Mouse (Mus musculus): Measurements from ENCODE around the gene Myct1. TPM values are rescaled to one million over a fixed set of nuclear protein-coding genes. Genes with fewer than 3 reads are reported as not detected.

Myct1 gene
- polyA plus RNA-seq, 1 experiment from 2014 or later: 0.96 TPM

DNA sequence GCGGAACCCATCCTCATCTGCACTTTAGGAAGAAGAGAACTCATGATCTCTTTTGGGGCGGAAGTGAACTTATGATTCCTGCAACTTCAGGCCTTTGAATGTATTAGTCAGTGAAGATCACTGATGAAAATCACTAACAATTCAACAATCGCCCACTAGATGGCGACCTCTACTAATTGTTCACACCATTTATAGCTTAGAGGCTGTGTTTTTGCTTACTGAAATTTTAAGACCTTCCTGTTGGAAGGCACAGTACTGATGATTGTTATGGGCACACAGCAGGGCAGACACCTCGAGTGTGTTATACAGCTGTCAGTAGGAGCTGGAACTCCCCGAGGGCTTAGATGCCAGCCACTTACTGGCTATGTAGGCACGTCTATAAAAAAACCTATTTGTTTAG is 6.5 kb downstream of the Myct1 start:
- no peak overlapping the region for H3K9ac ChIP-seq (ENCODE audit: low read depth, low read length)
- no peak overlapping the region for H3K4me2 ChIP-seq (ENCODE audit: low read length)
- H3K4me3 ChIP-seq (ENCODE audit: low read length): no peak overlapping the region
- H3K27me3 ChIP-seq (replicated peaks; ENCODE audit: control insufficient read depth, insufficient read depth, low read length): no peaks in the 10 kb centered on the region
- WGBS: 19% methylated on average over 7 of the region's 7 CpGs
- no peak overlapping the region for H3K27ac ChIP-seq (ENCODE audit: low read depth, low read length)
- H3K9me3 ChIP-seq (ENCODE audit: control insufficient read depth, low read length): no peaks in the 10 kb centered on the region
- peak; percentile 95 for ATAC-seq
- H3K4me1 ChIP-seq (ENCODE audit: control insufficient read depth, insufficient read depth, low read depth, low read length): no peaks in the 10 kb centered on the region
- no peaks in the 10 kb centered on the region for H3K36me3 ChIP-seq (ENCODE audit: control insufficient read depth, insufficient read depth, low read length)

DNA sequence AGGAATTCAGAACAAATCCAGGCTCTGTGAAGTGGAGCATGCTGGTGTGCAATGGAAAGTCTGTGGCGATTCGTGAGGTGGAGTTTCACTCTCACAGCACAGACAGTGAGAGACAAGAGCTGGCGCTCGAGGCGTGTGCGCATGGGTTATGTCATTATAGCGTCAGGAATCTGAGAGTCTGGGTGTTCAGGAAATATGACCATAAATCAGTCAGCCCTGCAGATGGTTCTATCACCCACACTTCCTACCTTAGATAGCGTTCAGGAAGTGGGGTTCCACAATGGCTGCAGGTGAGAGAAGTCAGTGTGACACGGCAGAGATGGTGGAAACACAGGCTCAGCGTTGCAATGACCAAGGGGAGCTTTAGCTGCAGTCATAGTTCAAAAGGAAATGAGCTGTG is 9.9 kb downstream of the Myct1 start:
- no peaks in the 10 kb centered on the region for H3K36me3 ChIP-seq (ENCODE audit: control insufficient read depth, insufficient read depth, low read length)
- no peak overlapping the region for H3K27ac ChIP-seq (ENCODE audit: low read depth, low read length)
- 89% methylated on average over 10 of the region's 10 CpGs for WGBS
- H3K27me3 ChIP-seq (replicated peaks; ENCODE audit: control insufficient read depth, insufficient read depth, low read length): no peaks in the 10 kb centered on the region
- ATAC-seq: no peak
- H3K4me1 ChIP-seq (ENCODE audit: control insufficient read depth, insufficient read depth, low read depth, low read length): no peaks in the 10 kb centered on the region
- no peak overlapping the region for H3K9ac ChIP-seq (ENCODE audit: low read depth, low read length)
- no peak overlapping the region for H3K4me3 ChIP-seq (ENCODE audit: low read length)
- no peak overlapping the region for H3K4me2 ChIP-seq (ENCODE audit: low read length)
- no peaks in the 10 kb centered on the region for H3K9me3 ChIP-seq (ENCODE audit: control insufficient read depth, low read length)

DNA sequence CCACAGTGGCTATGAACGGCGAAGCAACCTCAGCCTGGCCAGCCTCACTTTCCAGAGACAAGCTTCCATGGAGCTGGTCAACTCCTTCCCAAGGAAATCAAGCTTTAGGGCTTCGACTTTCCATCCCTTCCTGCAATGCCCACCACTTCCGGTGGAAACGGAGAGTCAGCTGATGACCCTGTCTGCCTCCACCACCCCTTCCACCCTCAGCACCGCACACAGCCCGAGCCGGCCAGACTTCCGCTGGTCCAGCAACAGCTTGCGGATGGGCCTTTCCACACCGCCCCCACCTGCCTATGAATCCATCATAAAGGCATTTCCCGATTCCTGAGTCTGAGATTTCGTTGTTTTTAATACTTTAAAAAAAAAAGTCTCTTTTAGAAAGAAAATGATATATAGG is 10.8 kb downstream of the Myct1 start:
- WGBS: 92% methylated on average over 13 of the region's 13 CpGs
- no peak for ATAC-seq
- H3K36me3 ChIP-seq (ENCODE audit: control insufficient read depth, insufficient read depth, low read length): no peaks in the 10 kb centered on the region

DNA sequence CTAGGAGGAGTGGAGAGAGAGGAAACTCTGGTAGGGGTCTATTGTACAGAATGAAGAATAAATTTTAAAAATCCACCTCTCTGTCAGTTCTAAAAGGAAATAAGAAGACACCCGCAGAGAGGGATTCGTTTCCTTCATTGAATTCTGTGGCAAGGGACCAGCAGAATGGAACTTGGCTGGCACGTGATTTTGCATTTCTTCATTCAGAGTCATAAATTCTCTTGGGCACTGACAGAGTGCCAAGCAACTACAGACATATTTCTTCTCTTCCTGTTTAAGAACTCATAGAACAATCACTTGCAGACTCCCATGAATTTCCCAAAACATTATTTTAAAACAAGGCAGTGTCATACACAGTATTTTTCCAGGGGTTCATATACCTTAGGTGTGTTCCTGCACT is 15.3 kb downstream of the Myct1 start:
- no peak overlapping the region for H3K4me2 ChIP-seq (ENCODE audit: low read length)
- no peaks in the 10 kb centered on the region for H3K36me3 ChIP-seq (ENCODE audit: control insufficient read depth, insufficient read depth, low read length)
- ATAC-seq: no peak
- H3K9me3 ChIP-seq (ENCODE audit: control insufficient read depth, low read length): no peaks in the 10 kb centered on the region
- WGBS: 76% methylated on average over 3 of the region's 3 CpGs
- no peaks in the 10 kb centered on the region for H3K4me1 ChIP-seq (ENCODE audit: control insufficient read depth, insufficient read depth, low read depth, low read length)
- H3K27me3 ChIP-seq (replicated peaks; ENCODE audit: control insufficient read depth, insufficient read depth, low read length): no peaks in the 10 kb centered on the region
- no peak overlapping the region for H3K4me3 ChIP-seq (ENCODE audit: low read length)
- no peak overlapping the region for H3K9ac ChIP-seq (ENCODE audit: low read depth, low read length)
- no peak overlapping the region for H3K27ac ChIP-seq (ENCODE audit: low read depth, low read length)

More for the DNA sequence above, 10.8 kb downstream of the Myct1 start:
- no peak overlapping the region for H3K9ac ChIP-seq (ENCODE audit: low read depth, low read length)
- no peak overlapping the region for H3K27ac ChIP-seq (ENCODE audit: low read depth, low read length)
- no peaks in the 10 kb centered on the region for H3K4me1 ChIP-seq (ENCODE audit: control insufficient read depth, insufficient read depth, low read depth, low read length)
- no peaks in the 10 kb centered on the region for H3K27me3 ChIP-seq (replicated peaks; ENCODE audit: control insufficient read depth, insufficient read depth, low read length)
- H3K9me3 ChIP-seq (ENCODE audit: control insufficient read depth, low read length): no peaks in the 10 kb centered on the region
- no peak overlapping the region for H3K4me2 ChIP-seq (ENCODE audit: low read length)
- H3K4me3 ChIP-seq (ENCODE audit: low read length): no peak overlapping the region

DNA sequence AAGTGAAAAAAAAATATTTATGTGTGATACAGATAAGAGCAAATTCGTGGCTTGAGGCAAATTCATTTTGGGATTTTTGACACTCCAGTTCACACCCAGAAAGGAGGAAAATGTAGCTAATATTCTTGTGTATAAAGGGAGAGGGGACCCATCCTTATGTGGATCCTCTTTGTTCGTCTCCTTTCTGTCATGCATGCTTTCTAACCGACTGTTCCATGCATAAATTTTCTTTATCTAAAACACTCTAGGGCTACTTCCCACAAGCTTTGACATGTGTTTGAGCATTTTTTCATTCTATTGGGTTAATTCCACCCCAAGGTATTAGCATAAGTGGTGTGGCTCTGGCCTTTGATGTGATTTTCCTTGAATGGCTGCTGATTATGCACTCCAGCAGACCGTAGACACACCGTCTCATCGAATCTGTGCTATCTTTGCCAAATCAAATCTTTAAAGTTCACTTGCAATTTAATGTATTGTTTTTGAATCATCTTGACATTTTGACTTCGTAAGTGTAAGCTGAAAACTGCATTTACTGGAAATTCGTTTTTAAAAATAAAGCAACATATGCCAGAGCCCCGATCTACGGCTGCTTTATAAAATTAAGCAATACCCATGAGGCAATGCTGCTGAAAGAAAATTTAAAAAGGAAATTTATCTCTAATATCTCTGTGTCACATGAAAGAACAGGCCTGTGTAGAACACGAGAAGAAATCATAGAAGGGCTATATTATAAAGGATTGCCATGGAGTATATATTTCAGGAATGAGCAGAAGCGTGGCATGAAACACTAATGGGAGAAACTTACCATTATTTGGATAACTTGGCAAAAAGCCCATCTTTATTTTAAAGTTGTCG is 21.8 kb downstream of the Myct1 start:
- H3K27me3 ChIP-seq (replicated peaks; ENCODE audit: control insufficient read depth, insufficient read depth, low read length): no peaks in the 10 kb centered on the region
- 58% methylated on average over 13 of the region's 13 CpGs for WGBS
- H3K27ac ChIP-seq (ENCODE audit: low read depth, low read length): no peak overlapping the region
- H3K4me2 ChIP-seq (ENCODE audit: low read length): no peak overlapping the region
- no peak overlapping the region for H3K4me3 ChIP-seq (ENCODE audit: low read length)
- no peaks in the 10 kb centered on the region for H3K36me3 ChIP-seq (ENCODE audit: control insufficient read depth, insufficient read depth, low read length)
- no peaks in the 10 kb centered on the region for H3K9me3 ChIP-seq (ENCODE audit: control insufficient read depth, low read length)
- no peak overlapping the region for H3K9ac ChIP-seq (ENCODE audit: low read depth, low read length)
- peak; percentile 71; the same call in 1 of the 2 replicates for ATAC-seq
- no peaks in the 10 kb centered on the region for H3K4me1 ChIP-seq (ENCODE audit: control insufficient read depth, insufficient read depth, low read depth, low read length)

DNA sequence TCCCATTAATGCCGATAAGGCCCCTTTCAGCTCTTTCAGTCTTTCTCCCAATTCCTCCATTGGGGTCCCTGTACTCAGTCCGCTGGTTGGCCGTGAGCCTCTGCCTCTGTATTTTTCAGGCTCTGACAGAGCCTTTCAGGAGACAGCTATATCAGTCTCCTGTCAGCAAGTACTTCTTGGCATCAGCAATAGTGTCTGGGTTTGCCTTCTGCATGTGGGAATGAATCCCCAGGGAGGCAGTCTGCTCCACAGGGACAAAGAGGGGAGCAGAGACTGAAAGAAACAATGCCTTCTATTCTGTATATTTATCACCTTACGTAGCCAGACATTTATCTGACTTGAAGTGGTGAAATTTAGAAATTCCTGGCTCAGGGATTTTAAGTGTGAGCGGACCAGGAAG is 32.7 kb downstream of the Myct1 start:
- Histone ChIP-seq H3K4me3 (ENCODE audit: low read length) (no peak overlapping the region), H3K9ac (ENCODE audit: low read depth, low read length) (no peak overlapping the region), H3K4me1 (ENCODE audit: control insufficient read depth, insufficient read depth, low read depth, low read length) (no peaks in the 10 kb centered on the region), H3K27me3 (replicated peaks; ENCODE audit: control insufficient read depth, insufficient read depth, low read length) (no peaks in the 10 kb centered on the region), H3K4me2 (ENCODE audit: low read length) (no peak overlapping the region), H3K9me3 (ENCODE audit: control insufficient read depth, low read length) (peaks cover 3% of the 10 kb centered on the region; the same call in 1 of the 2 replicates), H3K27ac (ENCODE audit: low read depth, low read length) (no peak overlapping the region), H3K36me3 (ENCODE audit: control insufficient read depth, insufficient read depth, low read length) (no peaks in the 10 kb centered on the region)
- ATAC-seq: no peak
- 69% methylated on average over 5 of the region's 5 CpGs for WGBS

DNA sequence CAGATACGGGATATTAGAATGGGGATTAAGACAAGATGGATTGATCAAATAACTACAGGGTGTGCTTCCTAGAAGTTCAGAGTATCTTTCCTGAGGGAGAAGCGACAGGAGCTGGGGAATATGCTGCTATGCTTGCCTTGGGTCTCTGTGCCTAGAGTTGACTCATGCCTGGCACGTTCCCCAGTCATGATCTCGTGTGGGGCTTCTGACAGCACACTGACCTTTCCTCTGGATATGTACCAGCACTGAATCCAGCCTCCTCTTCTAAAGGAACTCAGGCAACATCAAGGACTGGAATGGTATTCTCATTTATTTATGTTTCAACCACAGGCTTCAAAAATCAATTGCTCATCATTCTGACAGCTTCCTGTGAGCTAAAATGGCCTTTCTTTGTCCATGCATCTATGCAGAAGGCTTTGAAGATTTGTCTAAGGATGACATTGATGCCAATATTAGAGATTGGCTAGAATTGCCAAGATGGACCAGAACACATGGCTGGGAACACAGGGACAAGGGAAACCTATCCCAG is 40.2 kb downstream of the Myct1 start:
- Histone ChIP-seq H3K36me3 (ENCODE audit: control insufficient read depth, insufficient read depth, low read length) (no peaks in the 10 kb centered on the region), H3K4me1 (ENCODE audit: control insufficient read depth, insufficient read depth, low read depth, low read length) (no peaks in the 10 kb centered on the region), H3K27ac (ENCODE audit: low read depth, low read length) (no peak overlapping the region), H3K27me3 (replicated peaks; ENCODE audit: control insufficient read depth, insufficient read depth, low read length) (no peaks in the 10 kb centered on the region), H3K9me3 (ENCODE audit: control insufficient read depth, low read length) (peaks cover 3% of the 10 kb centered on the region; the same call in 1 of the 2 replicates), H3K4me3 (ENCODE audit: low read length) (no peak overlapping the region), H3K4me2 (ENCODE audit: low read length) (no peak overlapping the region), H3K9ac (ENCODE audit: low read depth, low read length) (no peak overlapping the region)
- 72% methylated on average over 4 of the region's 4 CpGs for WGBS
- ATAC-seq: peak; percentile 24; the same call in 1 of the 2 replicates

DNA sequence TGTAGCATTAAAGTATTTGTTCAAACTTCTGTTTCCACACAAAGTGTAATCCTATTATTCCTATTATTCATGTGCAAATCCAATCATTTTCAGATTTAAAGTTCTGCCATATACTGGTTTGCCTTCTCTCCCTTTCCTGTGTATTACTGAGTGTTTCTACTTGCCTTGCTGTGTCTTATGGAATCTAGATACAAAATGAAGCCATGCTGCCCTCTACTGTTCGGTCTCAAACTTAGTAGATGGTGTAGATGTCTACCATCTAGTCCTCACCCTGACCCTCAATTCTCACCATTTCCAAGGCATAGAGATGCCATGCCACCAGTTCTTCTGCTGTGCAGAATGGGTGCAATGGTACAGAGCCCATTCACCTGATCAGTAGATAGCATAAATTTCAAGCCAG is 40.8 kb downstream of the Myct1 start:
- no peaks in the 10 kb centered on the region for H3K9me3 ChIP-seq (ENCODE audit: control insufficient read depth, low read length)
- no peaks in the 10 kb centered on the region for H3K4me1 ChIP-seq (ENCODE audit: control insufficient read depth, insufficient read depth, low read depth, low read length)
- no peaks in the 10 kb centered on the region for H3K36me3 ChIP-seq (ENCODE audit: control insufficient read depth, insufficient read depth, low read length)
- no peak overlapping the region for H3K4me3 ChIP-seq (ENCODE audit: low read length)
- H3K4me2 ChIP-seq (ENCODE audit: low read length): no peak overlapping the region
- no peak overlapping the region for H3K27ac ChIP-seq (ENCODE audit: low read depth, low read length)
- no peaks in the 10 kb centered on the region for H3K27me3 ChIP-seq (replicated peaks; ENCODE audit: control insufficient read depth, insufficient read depth, low read length)
- WGBS: 45% methylated on average over 1 of the region's 1 CpGs
- peak; percentile 77; the same call in 1 of the 2 replicates for ATAC-seq
- no peak overlapping the region for H3K9ac ChIP-seq (ENCODE audit: low read depth, low read length)

DNA sequence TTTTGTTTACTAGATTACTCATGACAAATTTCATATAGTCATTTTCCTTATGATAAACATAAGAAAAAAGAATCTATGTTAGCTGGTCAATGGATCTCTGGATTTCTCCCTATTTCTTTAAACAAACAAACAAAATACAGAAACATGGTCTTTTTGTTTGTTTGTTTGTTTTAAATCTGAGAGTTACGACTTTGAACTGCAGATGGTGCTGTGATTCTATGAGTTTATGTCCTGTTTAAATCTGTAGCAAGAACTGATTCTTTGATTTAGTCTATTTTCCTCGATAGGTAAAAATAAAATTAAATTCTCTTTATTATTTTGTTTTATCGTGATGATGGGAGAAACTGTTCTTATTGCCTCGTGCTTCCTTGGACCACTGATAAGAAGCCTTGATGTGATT is 43.7 kb downstream of the Myct1 start:
- H3K9me3 ChIP-seq (ENCODE audit: control insufficient read depth, low read length): no peaks in the 10 kb centered on the region

More for the DNA sequence above, 43.7 kb downstream of the Myct1 start:
- no peak for ATAC-seq
- H3K9ac ChIP-seq (ENCODE audit: low read depth, low read length): no peak overlapping the region
- no peaks in the 10 kb centered on the region for H3K4me1 ChIP-seq (ENCODE audit: control insufficient read depth, insufficient read depth, low read depth, low read length)
- no peaks in the 10 kb centered on the region for H3K36me3 ChIP-seq (ENCODE audit: control insufficient read depth, insufficient read depth, low read length)
- H3K27ac ChIP-seq (ENCODE audit: low read depth, low read length): no peak overlapping the region
- H3K27me3 ChIP-seq (replicated peaks; ENCODE audit: control insufficient read depth, insufficient read depth, low read length): no peaks in the 10 kb centered on the region
- no peak overlapping the region for H3K4me2 ChIP-seq (ENCODE audit: low read length)
- no peak overlapping the region for H3K4me3 ChIP-seq (ENCODE audit: low read length)
- WGBS: 82% methylated on average over 4 of the region's 4 CpGs

All from hindbrain, embryonic 16.5 days (tissue).